ENCODE assay signal across 20 mouse cellular contexts in the genomic region with DNA sequence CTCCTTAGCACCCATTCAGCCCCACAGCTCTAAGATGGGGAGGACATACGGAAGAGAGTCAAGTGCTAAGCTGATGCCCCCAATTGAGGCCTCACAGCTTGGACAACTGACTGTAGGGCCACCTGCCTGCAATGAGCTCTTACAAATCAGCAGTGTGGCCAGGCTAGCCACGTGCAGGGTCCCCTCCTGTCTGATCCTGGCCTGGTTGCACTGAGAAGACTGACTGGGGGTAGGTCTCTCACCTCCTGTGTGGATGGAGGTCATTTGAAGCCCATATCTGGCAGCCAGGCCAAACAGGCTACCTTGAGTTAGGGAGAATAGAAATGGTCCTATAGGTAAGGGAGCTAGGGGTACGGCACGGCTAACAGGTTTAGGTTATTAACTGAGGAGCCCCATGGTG. TPM values are rescaled to one million over a fixed set of nuclear protein-coding genes. Genes with fewer than 3 reads are reported as not detected.
DNase-seq lines count a peak whose midpoint lies in the region; ATAC-seq and TF ChIP-seq lines count a peak whose summit lies in the region.
"Had no signal": no experiment of that assay in that cellular context is flagged by ENCODE, and none has a peak within 500 bp of the region (broad histone marks: within the 10 kb centered on the region; RNA-seq: fewer than 3 reads in every experiment).

No protein-coding gene starts in this region.

- ATAC-seq in forebrain, embryonic 12.5 days (ENCODE audit: low FRiP score) = no peak
- no peak for ATAC-seq in heart, embryonic 16.5 days (replicated peaks; ENCODE audit: extremely low read depth, insufficient read depth, low FRiP score)
- ATAC-seq in midbrain, embryonic 11.5 days (ENCODE audit: low FRiP score) = no peak
- no peak for ATAC-seq in midbrain, embryonic 14.5 days (ENCODE audit: low FRiP score, low TSS enrichment)
- no peak for ATAC-seq in hindbrain, postnatal 0 days
- ATAC-seq: hindbrain, embryonic 16.5 days had no signal

- no peaks in the 10 kb centered on the region for H3K27me3 ChIP-seq in forebrain, embryonic 10.5 days (ENCODE audit: poor library complexity, severe bottlenecking)
- 0 out of 2 replicates have a peak, but pooled peaks cover 5% of the 10 kb centered on the region for H3K27me3 ChIP-seq in forebrain, embryonic 12.5 days
- no peaks in the 10 kb centered on the region for H3K27me3 ChIP-seq in heart, embryonic 16.5 days (ENCODE audit: control insufficient read depth, insufficient read depth, low read length)
- no peaks in the 10 kb centered on the region for H3K27me3 ChIP-seq in midbrain, embryonic 11.5 days (ENCODE audit: control insufficient read depth, insufficient read depth, low read length)
- H3K27me3 ChIP-seq in midbrain, embryonic 14.5 days (ENCODE audit: control insufficient read depth, insufficient read depth, low read length) = no peaks in the 10 kb centered on the region
- no peaks in the 10 kb centered on the region for H3K27me3 ChIP-seq in hindbrain, postnatal 0 days (ENCODE audit: insufficient read depth, low read length)
- H3K27me3 ChIP-seq: CH12.LX; heart, embryonic 15.5 days; neural tube, embryonic 13.5 days had no signal

- H3K4me3 ChIP-seq in forebrain, embryonic 10.5 days = no peak overlapping the region
- H3K4me3 ChIP-seq in forebrain, embryonic 12.5 days (replicated peaks) = no peak overlapping the region
- H3K4me3 ChIP-seq in heart, embryonic 16.5 days (ENCODE audit: low read length) = no peak overlapping the region
- H3K4me3 ChIP-seq in midbrain, embryonic 11.5 days (ENCODE audit: low read depth, low read length) = no peak overlapping the region
- no peak overlapping the region for H3K4me3 ChIP-seq in midbrain, embryonic 14.5 days (replicated peaks; ENCODE audit: low read depth, low read length)
- no peak overlapping the region for H3K4me3 ChIP-seq in hindbrain, postnatal 0 days (ENCODE audit: low read length)
- H3K4me3 ChIP-seq: heart, embryonic 15.5 days; neural tube, embryonic 13.5 days had no signal

- peak overlapping the region; percentile 25; the same call in 1 of the 2 replicates for H3K27ac ChIP-seq in forebrain, embryonic 10.5 days
- no peak overlapping the region for H3K27ac ChIP-seq in forebrain, embryonic 12.5 days
- H3K27ac ChIP-seq in heart, embryonic 16.5 days (ENCODE audit: low read length) = no peak overlapping the region
- no peak overlapping the region for H3K27ac ChIP-seq in midbrain, embryonic 11.5 days (ENCODE audit: low read depth, low read length)
- no peak overlapping the region for H3K27ac ChIP-seq in midbrain, embryonic 14.5 days (replicated peaks; ENCODE audit: low read depth, low read length)
- no peak overlapping the region for H3K27ac ChIP-seq in hindbrain, postnatal 0 days
- H3K27ac ChIP-seq: neural tube, embryonic 13.5 days had no signal

- H3K9me3 ChIP-seq in forebrain, embryonic 10.5 days = no peaks in the 10 kb centered on the region
- H3K9me3 ChIP-seq in forebrain, embryonic 12.5 days = no peaks in the 10 kb centered on the region
- no peaks in the 10 kb centered on the region for H3K9me3 ChIP-seq in heart, embryonic 16.5 days (replicated peaks; ENCODE audit: control insufficient read depth, low read length)
- no peaks in the 10 kb centered on the region for H3K9me3 ChIP-seq in midbrain, embryonic 11.5 days (ENCODE audit: control insufficient read depth, low read length)
- H3K9me3 ChIP-seq in midbrain, embryonic 14.5 days (ENCODE audit: control insufficient read depth, low read length) = no peaks in the 10 kb centered on the region
- H3K9me3 ChIP-seq in hindbrain, postnatal 0 days (ENCODE audit: low read length) = no peaks in the 10 kb centered on the region
- H3K9me3 ChIP-seq: heart, embryonic 15.5 days; neural tube, embryonic 13.5 days had no signal

- H3K4me2 ChIP-seq in forebrain, embryonic 12.5 days = no peak overlapping the region
- no peak overlapping the region for H3K4me2 ChIP-seq in heart, embryonic 16.5 days (ENCODE audit: low read depth, low read length)
- no peak overlapping the region for H3K4me2 ChIP-seq in midbrain, embryonic 11.5 days
- H3K4me2 ChIP-seq in midbrain, embryonic 14.5 days (ENCODE audit: low read length) = no peak overlapping the region
- no peak overlapping the region for H3K4me2 ChIP-seq in hindbrain, postnatal 0 days (ENCODE audit: low read depth, low read length)
- H3K4me2 ChIP-seq: heart, embryonic 15.5 days; liver, embryonic 11.5 days; neural tube, embryonic 13.5 days had no signal

- 83% methylated on average over 4 of the region's 4 CpGs for WGBS in forebrain, embryonic 10.5 days
- 84% methylated on average over 4 of the region's 4 CpGs for WGBS in forebrain, embryonic 12.5 days
- 73% methylated on average over 4 of the region's 4 CpGs for WGBS in heart, embryonic 16.5 days
- 78% methylated on average over 4 of the region's 4 CpGs for WGBS in midbrain, embryonic 11.5 days
- WGBS in midbrain, embryonic 14.5 days = 73% methylated on average over 4 of the region's 4 CpGs
- WGBS in hindbrain, postnatal 0 days = 73% methylated on average over 4 of the region's 4 CpGs

- H3K36me3 ChIP-seq in forebrain, embryonic 10.5 days (replicated peaks) = peaks cover 53% of the 10 kb centered on the region
- H3K36me3 ChIP-seq in forebrain, embryonic 12.5 days (replicated peaks) = peaks cover 14% of the 10 kb centered on the region
- H3K36me3 ChIP-seq in heart, embryonic 16.5 days (ENCODE audit: control insufficient read depth, insufficient read depth) = peaks cover 20% of the 10 kb centered on the region
- no peaks in the 10 kb centered on the region; the same call in 1 of the 2 replicates for H3K36me3 ChIP-seq in midbrain, embryonic 11.5 days (ENCODE audit: control insufficient read depth, insufficient read depth, low read length)
- peaks cover 10% of the 10 kb centered on the region; the same call in 1 of the 2 replicates for H3K36me3 ChIP-seq in midbrain, embryonic 14.5 days (ENCODE audit: control insufficient read depth, insufficient read depth, low read length)
- H3K36me3 ChIP-seq in hindbrain, postnatal 0 days (ENCODE audit: insufficient read depth, low read length) = peaks cover 4% of the 10 kb centered on the region; the same call in 1 of the 2 replicates

- TF ChIP-seq CTCF in hindbrain, postnatal 0 days (IDR thresholded peaks at IDR 0.05; ENCODE audit: low read depth) = no peak

- no peak for DNase-seq in forebrain, embryonic 10.5 days (ENCODE audit: extremely low spot score, low spot score)
- no peak for DNase-seq in heart, postnatal 4 days
- peak; percentile 69 for DNase-seq in midbrain, embryonic 11.5 days (ENCODE audit: low spot score, missing footprints)
- DNase-seq in midbrain, embryonic 14.5 days = no peak
- DNase-seq in embryo, embryonic 9.5 days (ENCODE audit: extremely low spot score) = no peak
- DNase-seq in hindbrain, postnatal 0 days (ENCODE audit: low spot score) = no peak
- DNase-seq: adrenal gland, adult 2 months; cerebellum, postnatal 14 days; embryo, embryonic 11 days; kidney, adult 11 months; kidney, postnatal 36 days; lung, adult 2 months; thymus, postnatal 36 days had no signal

- no peak overlapping the region for H3K9ac ChIP-seq in forebrain, embryonic 12.5 days
- 0 out of 2 replicates have a peak overlapping the region, but pooled peaks have one; percentile 1 for H3K9ac ChIP-seq in heart, embryonic 16.5 days (ENCODE audit: low read length)
- H3K9ac ChIP-seq in midbrain, embryonic 11.5 days (ENCODE audit: low read length) = no peak overlapping the region
- no peak overlapping the region for H3K9ac ChIP-seq in midbrain, embryonic 14.5 days (replicated peaks; ENCODE audit: low read length)
- no peak overlapping the region for H3K9ac ChIP-seq in hindbrain, postnatal 0 days (replicated peaks; ENCODE audit: low read length)
- H3K9ac ChIP-seq: heart, embryonic 15.5 days; neural tube, embryonic 13.5 days had no signal

- H3K4me1 ChIP-seq in forebrain, embryonic 10.5 days = peaks cover 82% of the 10 kb centered on the region
- H3K4me1 ChIP-seq in forebrain, embryonic 12.5 days = peaks cover 34% of the 10 kb centered on the region
- H3K4me1 ChIP-seq in heart, embryonic 16.5 days (ENCODE audit: control insufficient read depth, insufficient read depth, low read length) = peaks cover 73% of the 10 kb centered on the region
- H3K4me1 ChIP-seq in midbrain, embryonic 11.5 days (ENCODE audit: control insufficient read depth, insufficient read depth, low read length) = peaks cover 7% of the 10 kb centered on the region
- peaks cover 7% of the 10 kb centered on the region; the same call in 1 of the 2 replicates for H3K4me1 ChIP-seq in midbrain, embryonic 14.5 days (ENCODE audit: control insufficient read depth, insufficient read depth, low read length)
- peaks cover 32% of the 10 kb centered on the region for H3K4me1 ChIP-seq in hindbrain, postnatal 0 days (ENCODE audit: insufficient read depth, low read length)

RNA-seq across cellular contexts. Expression of gene Dnaja3, which starts 6.1 kb away (rescaled TPM):
- polyA plus RNA-seq in forebrain, embryonic 10.5 days (2016; fragmentation: Nextera tagmentation; extraction: Ambion mirVana) = 63.7 and 66.3 TPM in 2 replicates
- 51.4 and 58.0 TPM in 2 replicates for polyA plus RNA-seq in forebrain, embryonic 12.5 days (2016; fragmentation: Nextera tagmentation; extraction: Ambion mirVana)
- polyA plus RNA-seq in heart, embryonic 16.5 days (2015; fragmentation: Nextera tagmentation; extraction: Ambion mirVana) = 87.5 and 88.7 TPM in 2 replicates
- total RNA-seq in heart, postnatal 4 days (2021) = 10 to 100 TPM; 82.7 to 84.7 TPM
- 53.4 and 57.0 TPM in 2 replicates for polyA plus RNA-seq in midbrain, embryonic 11.5 days (2014; fragmentation: Nextera tagmentation; extraction: Ambion mirVana)
- 44.8 and 55.0 TPM in 2 replicates for polyA plus RNA-seq in midbrain, embryonic 14.5 days (2014; fragmentation: Nextera tagmentation; extraction: Ambion mirVana)
- 49.6 and 50.6 TPM in 2 replicates for total RNA-seq in hindbrain, postnatal 0 days (2014; rRNA removed)
- 52.9 and 54.3 TPM in 2 replicates for polyA plus RNA-seq in hindbrain, postnatal 0 days (2015; fragmentation: Nextera tagmentation; extraction: Ambion mirVana)

RNA-seq across cellular contexts. Expression of gene Vasn, which starts 6.1 kb away (rescaled TPM):
- polyA plus RNA-seq in forebrain, embryonic 10.5 days (2016; fragmentation: Nextera tagmentation; extraction: Ambion mirVana) = 9.2 and 9.3 TPM in 2 replicates
- 5.2 and 6.8 TPM in 2 replicates for polyA plus RNA-seq in forebrain, embryonic 12.5 days (2016; fragmentation: Nextera tagmentation; extraction: Ambion mirVana)
- polyA plus RNA-seq in heart, embryonic 16.5 days (2015; fragmentation: Nextera tagmentation; extraction: Ambion mirVana) = 15.7 and 17.2 TPM in 2 replicates
- total RNA-seq in heart, postnatal 4 days (2021) = 10 to 100 TPM; 17.7 to 18.2 TPM
- 6.1 and 7.0 TPM in 2 replicates for polyA plus RNA-seq in midbrain, embryonic 11.5 days (2014; fragmentation: Nextera tagmentation; extraction: Ambion mirVana)
- 3.4 and 3.9 TPM in 2 replicates for polyA plus RNA-seq in midbrain, embryonic 14.5 days (2014; fragmentation: Nextera tagmentation; extraction: Ambion mirVana)
- total RNA-seq in hindbrain, postnatal 0 days (2014; rRNA removed) = 18.4 and 18.8 TPM in 2 replicates
- polyA plus RNA-seq in hindbrain, postnatal 0 days (2015; fragmentation: Nextera tagmentation; extraction: Ambion mirVana) = 6.1 and 7.3 TPM in 2 replicates

RNA-seq across cellular contexts. Expression of gene Pam16, which starts 21.1 kb away (rescaled TPM):
- polyA plus RNA-seq in forebrain, embryonic 10.5 days (2016; fragmentation: Nextera tagmentation; extraction: Ambion mirVana) = 93.5 and 94.7 TPM in 2 replicates
- 114 TPM in 2 replicates for polyA plus RNA-seq in forebrain, embryonic 12.5 days (2016; fragmentation: Nextera tagmentation; extraction: Ambion mirVana)
- polyA plus RNA-seq in heart, embryonic 16.5 days (2015; fragmentation: Nextera tagmentation; extraction: Ambion mirVana) = 91.2 and 122 TPM in 2 replicates
- 10 to 100 TPM; 89.5 to 92.6 TPM for total RNA-seq in heart, postnatal 4 days (2021)
- 97.1 and 99.1 TPM in 2 replicates for polyA plus RNA-seq in midbrain, embryonic 11.5 days (2014; fragmentation: Nextera tagmentation; extraction: Ambion mirVana)
- 171 and 207 TPM in 2 replicates for polyA plus RNA-seq in midbrain, embryonic 14.5 days (2014; fragmentation: Nextera tagmentation; extraction: Ambion mirVana)
- total RNA-seq in hindbrain, postnatal 0 days (2014; rRNA removed) = 25.4 and 88.3 TPM in 2 replicates
- polyA plus RNA-seq in hindbrain, postnatal 0 days (2015; fragmentation: Nextera tagmentation; extraction: Ambion mirVana) = 135 and 140 TPM in 2 replicates

RNA-seq across cellular contexts. Expression of gene Coro7, which starts 33.7 kb away (rescaled TPM):
- 17.6 and 19.1 TPM in 2 replicates for polyA plus RNA-seq in forebrain, embryonic 10.5 days (2016; fragmentation: Nextera tagmentation; extraction: Ambion mirVana)
- polyA plus RNA-seq in forebrain, embryonic 12.5 days (2016; fragmentation: Nextera tagmentation; extraction: Ambion mirVana) = 13.5 and 18.5 TPM in 2 replicates
- 13.7 TPM in 2 replicates for polyA plus RNA-seq in heart, embryonic 16.5 days (2015; fragmentation: Nextera tagmentation; extraction: Ambion mirVana)
- 10 to 100 TPM; 24.1 to 26.5 TPM for total RNA-seq in heart, postnatal 4 days (2021)
- polyA plus RNA-seq in midbrain, embryonic 11.5 days (2014; fragmentation: Nextera tagmentation; extraction: Ambion mirVana) = 13.6 TPM in 2 replicates
- polyA plus RNA-seq in midbrain, embryonic 14.5 days (2014; fragmentation: Nextera tagmentation; extraction: Ambion mirVana) = 23.3 and 25.7 TPM in 2 replicates
- 41.4 and 43.3 TPM in 2 replicates for total RNA-seq in hindbrain, postnatal 0 days (2014; rRNA removed)
- 29.1 and 30.2 TPM in 2 replicates for polyA plus RNA-seq in hindbrain, postnatal 0 days (2015; fragmentation: Nextera tagmentation; extraction: Ambion mirVana)

RNA-seq across cellular contexts. Expression of gene Glis2, which starts 51.4 kb away (rescaled TPM):
- 22.5 and 23.2 TPM in 2 replicates for polyA plus RNA-seq in forebrain, embryonic 10.5 days (2016; fragmentation: Nextera tagmentation; extraction: Ambion mirVana)
- 22.0 and 26.6 TPM in 2 replicates for polyA plus RNA-seq in forebrain, embryonic 12.5 days (2016; fragmentation: Nextera tagmentation; extraction: Ambion mirVana)
- polyA plus RNA-seq in heart, embryonic 16.5 days (2015; fragmentation: Nextera tagmentation; extraction: Ambion mirVana) = 12.3 and 14.2 TPM in 2 replicates
- total RNA-seq in heart, postnatal 4 days (2021) = 10 to 100 TPM; 35.3 to 43.8 TPM
- 16.6 and 27.2 TPM in 2 replicates for polyA plus RNA-seq in midbrain, embryonic 11.5 days (2014; fragmentation: Nextera tagmentation; extraction: Ambion mirVana)
- polyA plus RNA-seq in midbrain, embryonic 14.5 days (2014; fragmentation: Nextera tagmentation; extraction: Ambion mirVana) = 13.2 and 13.4 TPM in 2 replicates
- 25.8 and 28.2 TPM in 2 replicates for total RNA-seq in hindbrain, postnatal 0 days (2014; rRNA removed)
- polyA plus RNA-seq in hindbrain, postnatal 0 days (2015; fragmentation: Nextera tagmentation; extraction: Ambion mirVana) = 12.0 and 12.5 TPM in 2 replicates
